8 mouse cellular contexts compared by ENCODE assay signal in the genomic region with DNA sequence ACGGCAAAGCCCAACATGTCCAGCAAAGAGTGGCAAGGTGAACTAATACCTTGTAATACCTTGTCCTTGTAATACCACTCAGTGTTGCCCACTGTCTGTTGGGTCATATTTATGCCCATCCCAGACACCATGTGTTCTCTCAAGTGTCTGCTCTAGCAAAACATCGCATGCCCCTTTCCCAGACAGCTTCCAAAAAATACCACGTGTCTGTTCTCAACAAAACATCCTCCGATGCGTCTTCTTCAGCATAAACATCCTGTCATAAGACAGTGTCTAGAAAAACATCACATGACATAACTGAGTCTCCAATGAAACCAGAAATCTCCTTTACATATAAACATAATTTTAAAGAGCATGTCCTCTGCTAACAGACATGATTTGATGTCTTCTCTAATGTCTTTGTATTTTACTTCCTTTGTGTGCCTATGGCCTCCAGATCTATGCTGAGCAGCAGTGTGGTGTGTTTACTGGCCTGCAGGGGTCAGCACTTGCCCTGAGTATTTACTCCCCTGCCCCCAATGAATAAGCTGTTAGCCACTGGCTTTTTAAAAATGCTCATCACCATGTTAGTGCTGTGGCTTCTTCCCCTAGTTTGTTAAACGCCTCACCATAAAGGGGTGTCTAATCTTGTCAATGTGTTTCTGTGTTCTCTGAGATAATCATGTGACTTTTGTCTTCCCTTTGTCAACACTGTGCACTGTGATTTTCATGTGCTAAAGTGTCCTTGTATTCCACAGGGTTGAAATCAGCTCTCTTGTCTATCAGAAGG. TPM values are rescaled to one million over a fixed set of nuclear protein-coding genes. Genes with fewer than 3 reads are reported as not detected.
DNase-seq lines count a peak whose midpoint lies in the region; ATAC-seq lines count a peak whose summit lies in the region.
"Not testable (repeated sequence)": the region's sequence is repeated elsewhere in the genome, so short reads cannot be mapped to it uniquely, and the experiment has no call there.

No protein-coding gene starts in this region.

- not testable (repeated sequence) for H3K9ac ChIP-seq in embryonic facial prominence, embryonic 14.5 days (ENCODE audit: low read depth, low read length); heart, embryonic 15.5 days; neural tube, embryonic 14.5 days (replicated peaks; ENCODE audit: low read depth, low read length)

- not testable (repeated sequence) for H3K27me3 ChIP-seq in embryonic facial prominence, embryonic 14.5 days (replicated peaks; ENCODE audit: control insufficient read depth, insufficient read depth, low read length); heart, embryonic 15.5 days; neural tube, embryonic 14.5 days (ENCODE audit: control insufficient read depth, insufficient read depth, low read length)

- DNase-seq in brain, adult 2 months (ENCODE audit: low read depth, low spot score) = peak; percentile 64
- DNase-seq in embryonic facial prominence, embryonic 14.5 days (ENCODE audit: low spot score) = peak; percentile 66
- DNase-seq in kidney, postnatal 10 days = peak; percentile 70
- DNase-seq in lung, postnatal 10 days = peak; percentile 60
- peak; percentile 26 to 37 for DNase-seq in thymus, adult 18-20 months

- not testable (repeated sequence) for H3K4me1 ChIP-seq in embryonic facial prominence, embryonic 14.5 days (ENCODE audit: control insufficient read depth, insufficient read depth, low read length); heart, embryonic 15.5 days (replicated peaks); neural tube, embryonic 14.5 days (ENCODE audit: control insufficient read depth, insufficient read depth, low read length)

- not testable (repeated sequence) for H3K36me3 ChIP-seq in embryonic facial prominence, embryonic 14.5 days (ENCODE audit: control insufficient read depth, insufficient read depth, low read length); heart, embryonic 15.5 days; neural tube, embryonic 14.5 days (ENCODE audit: control insufficient read depth, insufficient read depth, low read length)

- not testable (repeated sequence) for H3K4me2 ChIP-seq in embryonic facial prominence, embryonic 14.5 days (ENCODE audit: low read depth, low read length); neural tube, embryonic 14.5 days (ENCODE audit: low read depth, low read length)
- 0 out of 2 replicates have a peak overlapping the region, but pooled peaks have one; percentile 6 for H3K4me2 ChIP-seq in heart, embryonic 15.5 days

- H3K27ac ChIP-seq in embryonic facial prominence, embryonic 14.5 days (replicated peaks; ENCODE audit: low read depth, low read length); heart, embryonic 15.5 days; neural tube, embryonic 14.5 days (ENCODE audit: low read depth, low read length): not testable (repeated sequence)

- not testable (repeated sequence) for H3K9me3 ChIP-seq in embryonic facial prominence, embryonic 14.5 days (ENCODE audit: control insufficient read depth, low read length); heart, embryonic 15.5 days (replicated peaks); neural tube, embryonic 14.5 days (ENCODE audit: control insufficient read depth, low read length)

- not testable (repeated sequence) for H3K4me3 ChIP-seq in embryonic facial prominence, embryonic 14.5 days (ENCODE audit: low read depth, low read length); heart, embryonic 15.5 days; neural tube, embryonic 14.5 days (ENCODE audit: low read depth, low read length)

- 61% methylated on average over 6 of the region's 6 CpGs for WGBS in embryonic facial prominence, embryonic 14.5 days
- 65% methylated on average over 6 of the region's 6 CpGs for WGBS in heart, embryonic 15.5 days
- 62% methylated on average over 6 of the region's 6 CpGs for WGBS in neural tube, embryonic 14.5 days

- peak; percentile 48 for ATAC-seq in CD4-positive, CD25-positive, alpha-beta regulatory T cell, adult 4 months
- not testable (repeated sequence) for ATAC-seq in embryonic facial prominence, embryonic 14.5 days (ENCODE audit: low read depth); heart, embryonic 15.5 days (replicated peaks; ENCODE audit: insufficient number of reproducible peaks, insufficient read depth, low FRiP score, low read depth)
- peak; percentile 25; the same call in 1 of the 2 replicates for ATAC-seq in neural tube, embryonic 14.5 days (ENCODE audit: low read depth)

RNA-seq across cellular contexts. Expression of gene Klrb1c, which starts 22.3 kb away (rescaled TPM):
- polyA plus RNA-seq in CD4-positive, CD25-positive, alpha-beta regulatory T cell, adult 4 months (2017; shearing (Covaris generic)) = 1 to 10 TPM; 2.5 to 3.5 TPM
- polyA plus RNA-seq in embryonic facial prominence, embryonic 14.5 days (2014; fragmentation: Nextera tagmentation; extraction: Ambion mirVana) = 0.14 TPM in 1 of 2 replicates, not detected in the other
- polyA plus RNA-seq in heart, embryonic 15.5 days (2015; fragmentation: Nextera tagmentation; extraction: Ambion mirVana) = 0.10 and 0.11 TPM in 2 replicates
- polyA plus RNA-seq in neural tube, embryonic 14.5 days (2014; fragmentation: Nextera tagmentation; extraction: Ambion mirVana) = not detected in 2 replicates

RNA-seq across cellular contexts. Expression of gene Klrb1, which starts 43.8 kb away (rescaled TPM):
- not detected for polyA plus RNA-seq in CD4-positive, CD25-positive, alpha-beta regulatory T cell, adult 4 months (2017; shearing (Covaris generic))
- not detected in 2 replicates for polyA plus RNA-seq in embryonic facial prominence, embryonic 14.5 days (2014; fragmentation: Nextera tagmentation; extraction: Ambion mirVana)
- polyA plus RNA-seq in heart, embryonic 15.5 days (2015; fragmentation: Nextera tagmentation; extraction: Ambion mirVana) = not detected in 2 replicates
- polyA plus RNA-seq in neural tube, embryonic 14.5 days (2014; fragmentation: Nextera tagmentation; extraction: Ambion mirVana) = 0.35 and 0.48 TPM in 2 replicates

RNA-seq across cellular contexts. Expression of gene Gm44511, which starts 59.4 kb away (rescaled TPM):
- polyA plus RNA-seq in CD4-positive, CD25-positive, alpha-beta regulatory T cell, adult 4 months (2017; shearing (Covaris generic)) = not detected
- polyA plus RNA-seq in embryonic facial prominence, embryonic 14.5 days (2014; fragmentation: Nextera tagmentation; extraction: Ambion mirVana) = 0.42 TPM in 1 of 2 replicates, not detected in the other
- not detected in 2 replicates for polyA plus RNA-seq in heart, embryonic 15.5 days (2015; fragmentation: Nextera tagmentation; extraction: Ambion mirVana)
- polyA plus RNA-seq in neural tube, embryonic 14.5 days (2014; fragmentation: Nextera tagmentation; extraction: Ambion mirVana) = not detected in 2 replicates

RNA-seq across cellular contexts. Expression of gene Klrb1b, which starts 59.5 kb away (rescaled TPM):
- not detected for polyA plus RNA-seq in CD4-positive, CD25-positive, alpha-beta regulatory T cell, adult 4 months (2017; shearing (Covaris generic))
- polyA plus RNA-seq in embryonic facial prominence, embryonic 14.5 days (2014; fragmentation: Nextera tagmentation; extraction: Ambion mirVana) = 0.39 TPM in 1 of 2 replicates, not detected in the other
- 0.15 and 0.37 TPM in 2 replicates for polyA plus RNA-seq in heart, embryonic 15.5 days (2015; fragmentation: Nextera tagmentation; extraction: Ambion mirVana)
- polyA plus RNA-seq in neural tube, embryonic 14.5 days (2014; fragmentation: Nextera tagmentation; extraction: Ambion mirVana) = not detected in 2 replicates
